Mouse (Mus musculus) retina, embryonic 14.5 days (tissue): ENCODE measurements at regions not wholly inside any gene's neighbourhood (a gene's known extent, or its start where the extent isn't known, plus 50 kb on each side); places are given as distances from the start of the nearest gene placed in this dataset.

Experiments used
- DNase-seq: peaks from one replicate; pipeline ENCODE4 v3.0.0-alpha.2; 2015; ENCODE audit warnings: low spot score

DNA sequence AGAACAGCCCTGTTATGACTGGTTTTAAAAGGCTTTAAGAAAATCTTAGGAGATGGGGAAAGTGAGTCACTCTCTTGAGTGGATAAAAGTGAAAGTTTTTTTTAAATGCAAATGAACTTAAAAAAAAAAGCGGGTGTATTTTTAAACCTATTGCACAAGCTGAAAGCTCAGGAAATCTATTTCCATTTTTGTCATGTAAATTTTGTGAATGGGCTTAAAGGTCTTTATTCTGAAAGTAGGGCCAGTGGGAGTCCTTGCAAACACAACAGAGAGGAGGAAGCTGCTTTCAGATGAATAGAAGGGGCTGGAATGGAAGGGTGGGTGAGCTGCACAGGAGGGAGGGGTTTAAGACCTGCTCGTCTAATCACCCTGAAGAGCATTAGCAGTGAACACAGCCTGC is 62.9 kb downstream of the Fam84a start:
- peak; percentile 2 for DNase-seq

GRCm38 (mm10) chr12:14082771-14083170 is 69.1 kb downstream of the Fam84a start:
- DNase-seq, result no peak

- DNase-seq, result no peak
Observed at GRCm38 (mm10) chr12:14079892-14080291, 72.0 kb downstream of the Fam84a start.

- DNase-seq, result no peak
Observed at GRCm38 (mm10) chr12:14069049-14069448, 82.8 kb downstream of the Fam84a start.

- DNase-seq, result no peak
Observed at GRCm38 (mm10) chr12:14065401-14065800, 86.5 kb downstream of the Fam84a start.

GRCm38 (mm10) chr12:14063276-14063675 is 88.6 kb downstream of the Fam84a start:
- no peak for DNase-seq

- DNase-seq, result no peak
Observed at GRCm38 (mm10) chr12:14056116-14056515, 95.7 kb downstream of the Fam84a start.

- no peak for DNase-seq
Observed at GRCm38 (mm10) chr12:14032363-14032762, 119.5 kb downstream of the Fam84a start.

DNA sequence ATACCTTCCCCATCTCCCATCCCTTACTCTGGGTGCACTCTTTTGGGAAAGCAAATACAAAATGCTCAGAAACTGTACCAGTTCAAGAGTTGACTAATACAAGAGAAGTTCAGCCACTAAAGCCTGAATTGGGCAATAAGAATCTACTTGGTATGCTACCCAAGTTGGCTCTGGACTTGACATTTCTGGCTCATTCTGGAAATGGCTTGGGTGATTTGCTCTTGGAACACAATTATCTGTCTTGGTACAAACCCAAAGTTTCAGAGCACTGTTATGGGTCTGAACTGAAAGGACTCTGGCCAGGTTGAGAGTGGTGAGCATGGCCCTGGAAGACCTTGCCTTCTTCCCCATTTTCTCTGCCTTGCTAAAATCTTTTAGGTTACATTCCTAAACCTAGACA is 136.6 kb downstream of the Fam84a start:
- no peak for DNase-seq

DNA sequence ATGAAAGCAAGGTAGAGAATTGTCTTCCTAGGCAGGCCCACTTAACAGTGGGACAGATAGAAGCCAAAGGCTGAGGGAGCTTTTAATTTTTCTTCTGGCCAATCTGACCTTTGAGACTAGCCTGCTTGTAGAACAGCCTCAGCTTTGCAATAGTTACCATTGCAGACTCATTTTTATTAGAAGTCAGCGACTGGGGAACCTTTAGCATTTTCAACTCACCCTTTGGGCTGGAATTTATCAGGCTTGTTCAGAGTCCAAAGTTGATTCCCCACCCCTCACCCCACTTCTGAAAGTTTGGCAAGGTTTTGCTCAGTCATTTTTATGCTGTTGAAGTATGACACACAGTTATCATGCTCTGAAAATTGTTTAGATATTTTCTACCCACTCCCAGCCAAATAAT is 145.9 kb downstream of the Fam84a start:
- no peak for DNase-seq

GRCm38 (mm10) chr12:14001672-14002071 is 150.2 kb downstream of the Fam84a start:
- no peak for DNase-seq

- no peak for DNase-seq
Observed at GRCm38 (mm10) chr12:13984396-13984776, 167.5 kb downstream of the Fam84a start.

DNA sequence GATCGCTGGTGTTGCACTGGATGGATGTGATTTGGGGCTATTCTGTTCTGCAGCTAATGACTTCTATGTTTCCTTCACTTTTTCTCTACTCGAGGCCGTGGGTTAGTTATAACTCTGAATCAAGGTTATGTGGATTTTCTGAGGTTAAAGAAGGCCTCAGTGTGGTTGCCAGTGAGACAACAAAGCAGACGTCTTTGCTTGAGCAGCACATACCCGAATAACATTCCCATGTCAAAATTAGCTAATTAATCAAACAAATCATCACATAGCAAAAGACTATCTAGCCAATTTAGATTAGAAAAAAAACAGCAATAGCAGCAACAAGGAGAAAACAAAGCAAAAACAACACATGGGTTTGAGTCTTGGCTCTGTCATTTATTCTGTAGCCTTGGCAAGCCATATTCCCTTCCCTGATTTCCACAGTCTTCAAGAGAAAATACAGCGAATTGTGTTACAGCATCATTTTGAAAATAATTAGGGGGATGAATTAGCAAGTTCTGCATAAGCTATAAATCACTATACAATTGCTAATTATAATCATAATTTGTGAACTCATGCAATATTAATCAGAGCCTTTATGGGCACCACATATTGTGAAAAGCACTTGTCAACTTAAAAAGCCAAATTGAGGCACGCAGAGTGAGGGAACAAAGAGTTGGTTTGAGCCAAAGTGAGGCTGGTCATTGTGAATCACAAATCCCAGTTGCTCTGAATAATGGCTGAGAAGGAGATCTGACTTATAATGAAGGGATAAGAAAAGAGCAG is 168.0 kb downstream of the Fam84a start:
- DNase-seq, result no peak

DNA sequence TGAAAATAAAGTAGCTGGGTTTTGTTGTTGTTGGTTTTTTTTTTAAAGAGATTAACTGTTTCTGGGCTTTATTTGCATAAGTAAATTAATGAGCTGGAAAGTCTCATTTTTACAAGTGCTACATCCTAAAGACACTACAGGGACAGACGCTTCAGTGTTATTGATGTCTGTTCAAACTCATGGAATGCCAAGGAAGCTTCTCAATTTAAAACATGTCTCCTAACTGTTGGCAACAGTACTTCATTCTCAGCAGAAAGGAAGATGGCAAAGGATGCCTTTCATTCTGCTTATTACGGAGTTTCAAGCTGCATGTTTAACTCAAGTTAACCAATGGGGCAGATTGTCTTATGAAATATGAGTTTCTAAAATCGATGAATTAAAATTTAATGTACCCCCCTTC is 187.3 kb downstream of the Fam84a start:
- no peak for DNase-seq

GRCm38 (mm10) chr12:13939494-13939893 is 212.4 kb downstream of the Fam84a start:
- DNase-seq, result no peak

GRCm38 (mm10) chr12:13921066-13921465 is 230.8 kb downstream of the Fam84a start:
- no peak for DNase-seq

GRCm38 (mm10) chr12:13883317-13883716 is 268.5 kb downstream of the Fam84a start:
- DNase-seq, result peak; percentile 14

DNA sequence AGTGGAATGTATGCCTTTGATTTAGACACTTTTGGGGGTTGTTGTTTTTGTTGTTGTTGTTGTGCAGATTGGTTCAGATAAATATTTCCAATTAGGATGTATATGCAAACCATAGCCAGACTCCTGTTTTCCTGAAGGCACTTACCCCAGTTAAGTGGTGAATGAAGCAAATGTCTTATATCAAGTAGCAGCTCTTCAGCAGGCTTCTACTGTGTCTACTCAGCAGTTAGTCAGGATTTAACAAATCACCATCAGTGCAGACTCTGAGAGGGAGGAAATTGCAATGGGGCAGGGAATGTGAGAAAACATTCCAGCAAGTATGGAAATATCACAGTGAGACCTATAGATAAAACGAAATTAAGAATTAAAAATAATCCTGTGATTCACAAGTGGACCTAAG is 282.7 kb downstream of the Fam84a start:
- no peak for DNase-seq

DNA sequence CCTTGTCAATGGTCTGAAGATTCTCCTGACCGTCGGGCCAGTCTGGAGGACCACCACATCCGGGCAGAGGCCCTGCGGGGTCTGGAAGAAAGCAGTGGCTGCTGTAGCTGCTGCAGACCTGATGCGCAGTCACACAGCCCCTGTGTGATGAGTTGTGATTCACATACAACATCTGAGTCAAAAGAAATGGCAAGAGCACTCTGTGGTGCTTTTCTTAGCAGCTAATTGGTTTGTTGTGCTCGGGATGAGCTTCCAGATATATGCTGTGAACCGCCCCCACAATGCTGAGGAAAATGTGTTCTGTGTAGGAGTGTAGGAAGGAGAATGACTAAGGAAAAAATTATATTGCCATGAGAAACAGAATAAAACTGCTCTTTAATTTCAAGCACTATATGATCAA is 290.6 kb downstream of the Fam84a start:
- DNase-seq, result no peak

GRCm38 (mm10) chr12:13844532-13845485 is 307.0 kb downstream of the Fam84a start:
- peak; percentile 57 for DNase-seq

- no peak for DNase-seq
Observed at GRCm38 (mm10) chr12:13843423-13844080, 308.3 kb downstream of the Fam84a start.

DNA sequence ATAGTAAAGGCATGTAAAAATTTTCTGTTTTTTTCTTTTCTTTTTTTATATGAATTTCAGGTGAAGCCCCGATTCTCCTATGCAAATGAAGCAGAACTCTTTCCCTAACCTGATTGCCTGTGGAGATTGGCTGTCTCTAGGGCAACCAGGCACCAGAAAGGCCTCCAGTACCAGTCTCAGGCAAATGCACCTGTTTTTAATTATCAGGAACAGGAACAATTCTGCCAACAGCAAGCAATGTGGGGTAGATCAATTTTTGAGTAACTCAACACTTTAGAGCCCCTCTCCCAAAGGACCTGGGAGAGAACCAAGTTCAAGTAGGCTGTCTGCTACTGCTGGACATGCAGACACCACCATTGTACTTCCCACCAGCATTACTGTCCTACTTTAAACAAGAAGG is 310.6 kb downstream of the Fam84a start:
- DNase-seq, result no peak

DNA sequence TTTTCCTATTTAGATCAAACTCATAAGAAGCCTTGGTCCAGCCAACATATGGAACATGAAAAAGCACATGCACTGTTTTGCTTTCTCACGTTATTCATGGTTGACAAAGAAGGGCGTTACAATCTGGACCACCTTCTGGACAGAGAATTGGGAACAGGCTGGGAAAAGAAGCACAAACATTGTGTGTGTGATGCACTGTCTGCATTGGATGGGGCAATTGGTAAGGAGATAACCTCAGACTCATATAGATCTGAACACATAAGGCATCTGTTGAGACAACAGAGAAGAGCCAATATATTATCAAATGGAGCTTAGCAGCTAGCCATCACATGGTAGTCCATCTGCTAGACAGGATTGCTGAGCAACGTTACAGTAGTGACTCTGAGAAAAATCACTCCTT is 317.1 kb downstream of the Fam84a start:
- DNase-seq, result no peak
